Mouse (Mus musculus) granulocyte monocyte progenitor cell, adult 5-6 weeks (primary cell): ENCODE measurements around the gene Tbc1d24. TPM values are rescaled to one million over a fixed set of nuclear protein-coding genes. Genes with fewer than 3 reads are reported as not detected.
A peak's percentile ranks its signal among the peaks of the same experiment; 100 is the strongest.

Experiments
- ATAC-seq: replicated peaks from 2 replicates; pipeline ENCODE4 v1.8.0; 2016; ENCODE audit warnings: mild to moderate bottlenecking, moderate TSS enrichment, inconsistent platforms; ENCODE audit not compliant: poor library complexity, severe bottlenecking
- total RNA-seq, 2 experiments: library from RNA; stranded (forward) in 1 of 2; stranded (reverse) in 1 of 2; fragments of 200-712, 200-1000 nt in 1 of 2; fragments of >200 nt in 1 of 2; fragmentation: Nextera tagmentation in 1 of 2; gene quantifications; 2 replicates each; pipeline ENCODE4 v1.2.3; 2014 to 2017

Gene Tbc1d24
- total RNA-seq, 2 experiments from 2014 or later: 4.8 to 12.4 TPM

GRCm38 (mm10) chr17:24211631-24212440 is 6.5 kb upstream of the Tbc1d24 start:
- ATAC-seq: peak; percentile 82

GRCm38 (mm10) chr17:24210591-24210990 is 5.2 kb upstream of the Tbc1d24 start:
- ATAC-seq: no peak

- no peak for ATAC-seq
Observed at GRCm38 (mm10) chr17:24209916-24210240, 4.5 kb upstream of the Tbc1d24 start.

- no peak for ATAC-seq
Observed at GRCm38 (mm10) chr17:24209043-24209915, 3.9 kb upstream of the Tbc1d24 start, which contains the start of gene Ntn3. TSS of gene Ntn3 (minus strand) at chr17:24209531.

GRCm38 (mm10) chr17:24208641-24209042 is 3.3 kb upstream of the Tbc1d24 start:
- 0 out of 2 replicates have a peak, but pooled peaks have one; percentile 7 for ATAC-seq

GRCm38 (mm10) chr17:24207768-24208640 is 2.6 kb upstream of the Tbc1d24 start:
- ATAC-seq: no peak

GRCm38 (mm10) chr17:24206451-24207351 is 1.3 kb upstream of the Tbc1d24 start:
- peak; percentile 29; the same call in 1 of the 2 replicates for ATAC-seq

GRCm38 (mm10) chr17:24205908-24206361 is 573 bp upstream of the Tbc1d24 start:
- peak; percentile 15 for ATAC-seq

GRCm38 (mm10) chr17:24204846-24205245 is 516 bp downstream of the Tbc1d24 start:
- ATAC-seq: no peak; the same call in 1 of the 2 replicates

- no peak for ATAC-seq
Observed at GRCm38 (mm10) chr17:24203611-24204534, 1.5 kb downstream of the Tbc1d24 start.

GRCm38 (mm10) chr17:24203068-24203467 is 2.3 kb downstream of the Tbc1d24 start:
- no peak for ATAC-seq

GRCm38 (mm10) chr17:24201092-24201491 is 4.3 kb downstream of the Tbc1d24 start:
- no peak for ATAC-seq

GRCm38 (mm10) chr17:24199741-24200140 is 5.6 kb downstream of the Tbc1d24 start:
- 0 out of 2 replicates have a peak, but pooled peaks have one; percentile 4 for ATAC-seq

- ATAC-seq: peak; percentile 25; the same call in 1 of the 2 replicates
Observed at GRCm38 (mm10) chr17:24199252-24199651, 6.1 kb downstream of the Tbc1d24 start.

- ATAC-seq: no peak
Observed at GRCm38 (mm10) chr17:24197032-24197824, 8.1 kb downstream of the Tbc1d24 start.

- ATAC-seq: no peak
Observed at GRCm38 (mm10) chr17:24195349-24195748, 10.0 kb downstream of the Tbc1d24 start.

- no peak for ATAC-seq
Observed at GRCm38 (mm10) chr17:24193769-24194168, 11.6 kb downstream of the Tbc1d24 start.
